Mouse (Mus musculus): ENCODE measurements around the gene Neurog1.
A peak's percentile ranks its signal among the peaks of the same experiment; 100 is the strongest.

Neurog1 gene

DNA sequence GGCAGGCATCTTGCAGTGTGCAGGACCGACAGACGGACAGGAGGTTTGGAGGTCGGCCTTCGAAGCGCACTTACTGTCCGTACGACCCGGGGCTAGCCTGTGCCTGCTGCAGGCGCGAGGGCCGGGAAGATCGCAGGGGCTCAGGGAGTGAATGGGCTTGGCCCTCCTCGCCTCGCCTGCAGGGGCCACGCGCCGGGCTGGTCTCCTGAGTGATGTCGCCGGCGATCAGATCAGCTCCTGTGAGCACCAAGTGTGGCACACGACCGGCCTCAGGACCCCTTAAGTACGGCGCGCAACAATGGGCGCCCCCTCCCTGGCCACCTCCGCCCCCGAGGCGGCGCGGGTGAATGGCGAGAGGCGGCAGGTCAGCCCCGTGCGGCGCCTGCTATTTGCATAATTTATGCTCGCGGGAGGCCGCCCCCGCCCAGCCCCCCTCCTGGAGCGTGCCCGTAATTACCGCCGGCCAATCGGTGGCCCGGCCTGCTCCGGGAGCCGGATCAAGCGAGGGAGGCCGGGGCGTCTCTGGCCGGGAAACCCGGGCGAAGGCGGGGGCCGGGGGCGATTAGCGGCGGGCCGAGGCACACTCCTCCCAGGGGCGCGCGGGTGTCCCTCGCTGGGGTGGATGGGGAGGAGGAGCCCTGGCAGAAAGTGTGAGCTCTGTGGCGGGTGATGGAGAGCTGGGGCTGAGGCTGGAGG lies at the start of gene Neurog1:
Neurog1 (minus strand) TSS at position 240 of the 696 bp plus-strand sequence.
- no peak for DNase-seq

GRCm38 (mm10) chr13:56299336-56299735 lies 47.4 kb upstream of the Neurog1 start:
- DNase-seq, result no peak

GRCm38 (mm10) chr13:56296659-56297020 lies 44.7 kb upstream of the Neurog1 start:
- DNase-seq, result no peak

DNA sequence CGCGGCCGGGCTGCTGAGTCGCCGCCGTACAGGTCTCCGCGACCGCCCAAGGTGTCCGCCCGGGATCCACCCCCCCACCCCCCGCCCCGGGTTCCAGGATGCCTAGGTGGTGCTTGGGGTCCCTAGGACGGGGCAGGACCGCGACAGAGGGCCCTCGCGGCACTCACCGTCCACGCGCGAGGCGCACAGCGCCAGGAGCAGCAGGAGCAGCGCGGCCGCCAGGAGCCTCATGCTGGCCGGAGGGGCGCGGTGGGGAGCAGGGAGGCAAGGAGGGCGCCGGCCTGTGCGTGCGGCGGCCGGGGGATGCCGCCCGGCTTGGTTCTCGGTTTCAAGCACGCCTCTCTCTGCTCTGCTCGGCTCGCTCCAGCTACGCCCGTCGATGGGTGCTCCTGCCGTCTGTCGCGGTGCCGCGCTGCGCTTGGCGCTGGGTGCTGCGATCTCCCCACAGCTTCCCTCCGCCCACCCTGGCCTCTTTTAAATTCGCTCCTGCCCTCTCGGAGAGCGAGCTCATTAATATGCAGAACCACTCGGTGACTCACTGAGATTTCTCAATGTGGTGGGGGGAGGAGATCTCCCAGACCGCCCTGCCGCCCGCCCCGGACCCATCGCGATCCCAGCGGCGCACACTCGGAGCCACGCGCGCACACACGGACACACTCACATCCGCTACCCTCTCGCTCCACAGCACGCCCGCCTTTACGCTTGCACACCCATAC lies 44.1 kb upstream of the Neurog1 start, which contains the start of gene Cxcl14:
Cxcl14 (minus strand) TSS at position 609 of the 716 bp plus-strand sequence.
- DNase-seq, result peak; percentile 65

- no peak for DNase-seq
Observed at GRCm38 (mm10) chr13:56295586-56295942, 43.6 kb upstream of the Neurog1 start.

DNA sequence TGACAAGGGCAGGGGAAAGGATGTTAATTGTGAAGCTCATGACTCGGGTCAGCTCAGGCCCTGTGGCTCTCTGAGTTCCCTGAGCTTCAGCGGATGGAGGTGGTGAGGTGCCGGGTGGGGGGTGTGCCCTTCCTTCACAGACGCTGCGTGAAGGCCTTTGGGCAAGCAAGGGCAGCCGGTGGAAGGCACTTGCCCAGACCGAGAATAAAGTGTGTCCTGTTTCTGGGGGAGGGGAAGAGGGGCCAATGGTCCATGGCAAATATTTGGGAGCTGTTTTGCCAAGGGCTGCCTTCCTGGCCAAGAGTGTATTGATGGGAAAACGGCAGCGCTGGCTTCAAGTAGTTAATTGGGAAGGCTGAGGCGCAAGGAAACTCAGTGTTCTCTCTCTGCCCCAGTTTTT lies 42.9 kb upstream of the Neurog1 start:
- no peak for DNase-seq

DNA sequence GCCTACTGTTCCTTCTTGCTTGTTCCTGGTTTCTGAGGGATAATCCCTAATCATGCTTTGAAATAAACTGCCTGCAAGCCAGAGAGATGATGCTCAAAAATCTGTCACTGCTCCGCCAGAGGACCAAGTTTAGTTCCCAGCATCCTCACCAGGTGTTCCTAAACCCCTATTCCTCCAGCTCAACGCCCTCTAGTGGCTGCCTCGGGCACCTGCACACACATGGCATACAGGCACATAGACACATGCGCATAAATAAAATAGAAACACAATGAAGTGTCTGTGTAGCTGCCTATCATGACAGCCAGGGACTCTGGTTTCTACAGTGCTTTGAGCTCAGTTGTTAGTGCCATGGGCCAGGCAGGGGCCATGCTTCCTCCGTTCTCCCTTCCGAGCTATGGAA lies 38.0 kb upstream of the Neurog1 start:
- DNase-seq, result no peak

- DNase-seq, result no peak
Observed at GRCm38 (mm10) chr13:56289261-56289660, 37.3 kb upstream of the Neurog1 start.

GRCm38 (mm10) chr13:56288601-56289000 lies 36.6 kb upstream of the Neurog1 start:
- no peak for DNase-seq

DNA sequence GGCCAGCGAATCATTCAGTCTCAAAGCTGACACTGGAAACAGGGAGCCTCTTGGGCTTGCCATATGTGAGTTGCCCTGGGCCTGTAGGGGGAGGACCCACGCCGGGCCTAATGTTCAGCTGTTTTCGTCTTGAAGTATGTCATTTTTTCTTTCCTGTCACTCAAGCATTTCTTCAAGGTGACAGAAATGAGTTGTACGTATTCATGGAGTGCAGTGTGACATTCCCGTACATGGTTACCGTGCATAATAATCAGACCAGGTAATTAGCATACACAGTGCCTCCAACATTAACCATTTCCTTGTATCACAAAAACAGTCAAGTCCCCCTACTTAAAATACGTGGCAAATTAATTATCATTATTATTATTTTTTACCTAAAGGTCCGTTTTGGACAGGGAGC lies 35.1 kb upstream of the Neurog1 start:
- DNase-seq, result no peak

- no peak for DNase-seq
Observed at GRCm38 (mm10) chr13:56283321-56283720, 31.4 kb upstream of the Neurog1 start.

GRCm38 (mm10) chr13:56280356-56280755 lies 28.4 kb upstream of the Neurog1 start:
- no peak for DNase-seq

DNA sequence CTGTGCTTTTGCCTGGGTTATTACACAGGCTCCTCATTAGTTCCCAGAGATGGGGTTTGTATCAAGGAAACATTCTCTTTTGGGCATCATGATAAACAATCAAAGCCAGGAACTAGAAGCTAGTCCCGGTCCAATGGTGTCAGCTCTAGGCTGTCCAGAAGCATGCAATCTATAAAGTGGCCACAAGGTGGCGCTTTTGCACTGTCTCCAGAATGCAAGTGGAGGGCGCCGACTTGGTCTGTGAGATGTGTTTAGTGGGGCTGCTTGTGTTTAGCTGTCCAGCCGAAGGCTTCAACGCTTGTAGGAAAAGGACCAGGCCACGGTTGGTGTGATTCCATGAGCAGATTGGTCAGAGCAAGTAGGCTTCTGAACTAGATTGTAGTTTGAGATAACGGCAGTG lies 27.5 kb upstream of the Neurog1 start:
- DNase-seq, result peak; percentile 84

GRCm38 (mm10) chr13:56275171-56275570 lies 23.2 kb upstream of the Neurog1 start:
- no peak for DNase-seq

DNA sequence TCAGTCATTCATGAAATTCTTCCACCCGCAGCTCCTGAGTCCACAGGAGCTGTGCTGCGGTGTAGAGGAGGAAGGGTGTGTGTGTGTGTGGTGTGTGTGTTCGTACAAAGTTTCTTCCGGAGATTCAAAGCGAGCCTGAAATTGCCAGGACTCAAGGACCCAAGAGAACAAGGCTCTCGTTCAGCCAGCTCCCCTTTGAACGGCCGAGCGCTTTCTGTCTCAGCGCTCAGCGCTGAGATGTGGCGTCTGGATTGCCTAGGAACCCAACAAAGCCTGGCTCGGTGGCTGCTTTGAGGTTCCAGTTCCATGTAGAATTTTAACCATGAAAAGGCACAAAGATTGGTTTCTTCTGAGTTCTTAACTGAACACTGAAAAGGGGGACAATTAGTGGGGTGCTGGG lies 18.2 kb upstream of the Neurog1 start:
- DNase-seq, result no peak

GRCm38 (mm10) chr13:56267396-56267795 lies 15.4 kb upstream of the Neurog1 start:
- DNase-seq, result no peak

GRCm38 (mm10) chr13:56266435-56266834 lies 14.5 kb upstream of the Neurog1 start:
- DNase-seq, result peak; percentile 46

DNA sequence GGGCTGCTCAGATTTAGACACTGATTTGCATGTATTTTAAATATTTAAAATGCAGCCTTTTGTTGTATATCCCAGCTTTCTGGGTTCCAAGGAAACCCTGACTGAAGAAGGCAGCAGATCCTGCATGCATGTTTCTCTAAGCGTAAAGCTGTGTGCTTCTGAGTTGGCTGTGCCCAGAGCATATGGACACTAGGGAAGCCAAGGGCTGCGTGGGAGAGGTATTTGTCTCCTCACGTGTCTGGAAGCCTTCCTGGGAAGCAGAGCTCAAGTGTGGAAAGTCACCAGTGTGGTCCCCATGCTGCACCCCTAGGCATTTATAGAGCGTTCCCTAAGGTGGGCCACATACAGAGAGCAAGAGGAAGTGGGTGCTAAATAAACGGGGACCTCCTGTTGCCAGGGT lies 13.7 kb upstream of the Neurog1 start:
- no peak for DNase-seq

DNA sequence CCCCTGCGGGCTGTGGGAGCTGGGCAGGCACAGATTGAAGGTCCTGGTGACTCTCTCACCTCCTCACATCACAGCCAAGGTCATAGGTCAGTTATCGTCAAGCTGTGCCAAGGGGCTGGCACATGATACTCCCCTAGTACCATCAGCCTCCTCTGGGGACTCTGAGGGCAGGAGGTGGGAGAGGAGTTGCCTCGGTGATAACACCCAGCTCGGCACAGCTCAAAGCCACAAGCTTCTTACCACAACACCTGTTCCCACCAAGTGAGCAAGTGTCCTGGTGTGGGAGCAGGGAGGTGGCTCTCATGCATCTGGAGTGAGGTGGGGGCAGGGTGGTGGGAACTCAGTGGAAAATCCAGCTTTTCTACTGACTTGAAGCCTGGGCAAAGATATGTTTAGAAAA lies 10.3 kb upstream of the Neurog1 start:
- no peak for DNase-seq

DNA sequence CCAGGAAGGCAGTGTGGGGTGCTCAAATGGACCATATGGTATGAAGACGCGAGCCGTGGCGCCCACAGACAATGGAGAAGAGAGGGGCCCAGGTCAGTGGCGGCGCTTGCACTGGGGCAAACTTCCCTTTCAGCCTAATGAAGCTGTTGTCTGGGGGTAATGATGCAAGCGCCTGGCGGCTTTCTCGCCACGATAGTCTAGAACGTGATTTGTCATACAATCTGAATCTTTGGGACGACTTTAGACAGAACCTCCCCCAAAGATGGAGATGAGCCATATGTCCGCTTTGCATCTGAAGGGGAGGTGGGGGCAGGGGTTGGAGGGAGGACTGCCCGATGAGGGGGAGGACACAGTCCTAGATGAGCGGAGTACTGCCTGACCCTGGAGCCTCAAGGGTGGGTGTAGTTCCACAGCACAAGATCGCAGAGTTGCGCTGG lies 8.4 kb upstream of the Neurog1 start:
- no peak for DNase-seq

GRCm38 (mm10) chr13:56259926-56260250 lies 7.9 kb upstream of the Neurog1 start:
- DNase-seq, result no peak

GRCm38 (mm10) chr13:56259021-56259925 lies 7.3 kb upstream of the Neurog1 start:
- DNase-seq, result no peak

GRCm38 (mm10) chr13:56258196-56259020 lies 6.4 kb upstream of the Neurog1 start:
- no peak for DNase-seq

All from lung, postnatal 36 days (tissue).